Mouse (Mus musculus) lung, adult 2 months (tissue): Measurements from ENCODE around the gene Commd7.

Source experiments
- CTCF ChIP-seq: fragments of 200-500 bp; IDR thresholded peaks from 2 replicates; pipeline ENCODE4 v1.5.1; 2011; ENCODE audit warnings: mild to moderate bottlenecking, low read length, control low read depth; ENCODE audit not compliant: insufficient read depth
- POLR2A ChIP-seq: fragments of 200-500 bp; IDR thresholded peaks from 2 replicates; pipeline ENCODE4 v1.6.1; 2011; ENCODE audit warnings: low read depth, mild to moderate bottlenecking, control low read depth, low read length, borderline replicate concordance; ENCODE audit errors: extremely low read depth

DNA sequence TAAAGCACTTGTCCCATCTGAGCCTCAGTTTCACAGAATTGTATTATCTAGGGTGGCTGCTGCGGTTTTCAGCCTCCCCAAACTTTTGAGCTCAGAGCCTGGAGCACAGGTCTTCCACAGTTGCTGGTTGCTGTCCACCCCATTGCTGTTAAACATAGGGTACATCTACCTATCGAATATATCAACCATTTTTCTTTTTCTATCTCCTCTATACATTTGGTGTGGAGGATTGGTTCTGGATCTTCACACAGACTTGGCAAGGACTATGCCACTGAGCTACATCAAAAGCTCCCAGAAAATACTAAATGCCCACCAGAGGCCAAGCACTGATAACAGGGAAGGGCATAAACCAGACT, 268 bp upstream of the Commd7 start:
- no peak for TF ChIP-seq CTCF
- TF ChIP-seq POLR2A: no peak
